Mouse (Mus musculus): ENCODE measurements around the gene Rnf222.

Gene Rnf222

GRCm38 (mm10) chr11:68888253-68888652 is at the start of gene Rnf222:
Gene Rnf222, plus strand, starts transcription at chr11:68888553.
- DNase-seq (ENCODE audit: low read depth, low spot score) = no peak
- Histone ChIP-seq H3K27me3 (ENCODE audit: control insufficient read depth, insufficient read depth, low read length, poor library complexity, severe bottlenecking) (no peaks in the 10 kb centered on the region), H3K36me3 (ENCODE audit: control insufficient read depth, insufficient read depth, low read length, poor library complexity, severe bottlenecking) (no peaks in the 10 kb centered on the region)

DNA sequence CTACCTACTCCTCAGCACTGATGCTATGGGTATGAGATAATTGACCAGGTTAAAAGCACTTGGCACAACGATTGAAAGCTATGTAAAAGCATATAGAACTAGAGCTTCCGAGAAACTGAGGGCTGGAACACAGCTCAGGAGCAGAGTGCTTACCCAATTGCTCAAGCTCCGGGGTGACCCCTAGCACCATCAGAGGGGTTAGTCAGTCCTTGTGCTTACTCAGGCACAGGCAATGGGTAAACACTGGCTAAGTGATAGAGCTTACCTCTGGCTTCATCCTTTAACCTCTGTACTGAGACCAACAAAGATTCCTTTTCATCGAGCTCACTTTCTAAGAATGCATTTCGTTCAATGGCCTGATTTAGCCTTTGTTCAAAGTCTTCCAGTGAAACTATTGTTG is 48.7 kb upstream of the Rnf222 start:
- H3K36me3 ChIP-seq (ENCODE audit: control insufficient read depth, insufficient read depth, low read length, poor library complexity, severe bottlenecking) = peaks cover 23% of the 10 kb centered on the region
- no peaks in the 10 kb centered on the region for H3K27me3 ChIP-seq (ENCODE audit: control insufficient read depth, insufficient read depth, low read length, poor library complexity, severe bottlenecking)
- no peak for DNase-seq (ENCODE audit: low read depth, low spot score)

DNA sequence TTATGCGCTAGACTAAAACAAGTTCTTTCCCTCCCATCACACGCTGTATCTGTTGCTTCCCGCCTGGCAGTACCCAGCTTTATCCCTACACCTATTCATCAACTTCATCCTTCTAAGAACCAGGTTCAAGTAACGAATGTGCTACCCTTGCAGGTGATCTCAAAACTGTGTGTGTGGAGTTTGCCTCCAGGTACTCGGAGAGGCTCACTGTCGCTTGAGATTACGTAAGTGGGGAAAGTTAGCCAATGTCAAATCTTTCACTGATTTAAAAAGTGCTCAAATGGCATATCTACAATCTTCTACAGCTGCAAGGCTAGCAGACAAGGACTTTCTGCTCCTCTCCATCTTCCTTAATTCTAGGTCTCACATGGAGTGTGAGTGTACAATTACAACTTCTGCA is 37.5 kb upstream of the Rnf222 start:
- no peak for DNase-seq (ENCODE audit: low read depth, low spot score)
- no peaks in the 10 kb centered on the region for H3K27me3 ChIP-seq (ENCODE audit: control insufficient read depth, insufficient read depth, low read length, poor library complexity, severe bottlenecking)
- no peaks in the 10 kb centered on the region for H3K36me3 ChIP-seq (ENCODE audit: control insufficient read depth, insufficient read depth, low read length, poor library complexity, severe bottlenecking)

DNA sequence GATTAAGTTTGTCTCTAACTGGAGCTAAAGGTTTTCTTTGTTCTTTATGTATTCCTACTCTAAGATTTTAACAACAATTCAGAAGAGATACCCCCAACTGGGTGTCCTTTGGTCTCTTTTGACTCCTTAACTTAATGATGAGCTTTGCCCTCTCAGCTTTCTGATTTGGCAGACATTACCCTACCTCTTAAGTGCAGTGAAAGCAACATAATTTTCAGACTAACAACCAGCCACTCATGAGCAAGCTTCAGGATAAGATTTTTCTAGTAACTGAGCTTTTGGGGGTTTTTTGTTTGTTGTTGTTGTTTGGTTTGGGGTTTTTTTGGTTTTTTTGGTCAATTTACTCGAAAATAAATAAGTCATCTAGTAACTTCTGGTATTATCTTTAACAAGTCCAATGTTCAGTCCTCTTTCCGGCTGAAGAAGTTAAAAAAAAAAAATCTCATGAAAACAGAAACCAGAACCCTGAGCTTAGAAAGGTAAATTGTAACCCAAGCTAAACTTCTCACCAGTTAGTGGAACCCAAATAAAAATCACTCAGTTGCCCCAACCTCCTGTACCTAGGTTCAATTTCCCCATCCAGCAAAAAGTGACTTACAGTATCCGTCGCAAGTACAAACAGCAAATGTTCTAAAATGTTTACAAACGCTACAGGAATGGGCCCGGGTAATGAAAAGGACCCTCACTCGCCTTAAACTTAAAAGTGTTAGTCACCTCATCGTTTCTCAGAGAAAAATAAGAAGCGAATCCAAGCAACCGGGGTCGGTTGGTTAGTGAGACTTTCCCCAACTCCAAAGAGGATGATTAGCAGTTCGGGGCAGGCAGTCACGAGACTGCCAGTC is 36.5 kb upstream of the Rnf222 start:
- peak; percentile 48 for DNase-seq (ENCODE audit: low read depth, low spot score)
- Histone ChIP-seq H3K27me3 (ENCODE audit: control insufficient read depth, insufficient read depth, low read length, poor library complexity, severe bottlenecking) (no peaks in the 10 kb centered on the region), H3K36me3 (ENCODE audit: control insufficient read depth, insufficient read depth, low read length, poor library complexity, severe bottlenecking) (no peaks in the 10 kb centered on the region)

DNA sequence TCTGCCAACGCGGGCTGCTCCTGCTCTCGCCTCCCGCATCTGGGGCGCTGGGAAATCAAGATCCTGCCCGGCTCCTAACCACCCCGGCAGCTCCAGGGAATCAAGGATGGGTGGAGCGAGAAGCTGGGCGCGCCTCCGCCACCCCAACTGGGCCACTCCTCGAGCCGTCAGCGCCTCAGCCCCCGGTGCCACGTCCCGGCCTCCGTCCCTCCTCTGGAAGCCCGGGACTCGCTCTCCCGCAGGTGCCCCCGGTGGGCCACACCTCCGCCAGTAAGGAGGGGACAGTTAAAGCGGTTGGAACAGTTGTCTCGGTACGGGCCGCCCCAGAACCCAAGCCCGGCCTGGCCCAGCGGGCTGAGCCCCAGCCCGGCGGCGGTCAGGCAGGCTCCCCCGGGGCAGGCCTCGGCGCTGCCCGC is 35.9 kb upstream of the Rnf222 start:
- DNase-seq (ENCODE audit: low read depth, low spot score) = no peak
- no peaks in the 10 kb centered on the region for H3K27me3 ChIP-seq (ENCODE audit: control insufficient read depth, insufficient read depth, low read length, poor library complexity, severe bottlenecking)
- no peaks in the 10 kb centered on the region for H3K36me3 ChIP-seq (ENCODE audit: control insufficient read depth, insufficient read depth, low read length, poor library complexity, severe bottlenecking)

GRCm38 (mm10) chr11:68852932-68853409 is 35.4 kb upstream of the Rnf222 start:
- peak; percentile 100 for DNase-seq (ENCODE audit: low read depth, low spot score)
- H3K27me3 ChIP-seq (ENCODE audit: control insufficient read depth, insufficient read depth, low read length, poor library complexity, severe bottlenecking) = no peaks in the 10 kb centered on the region
- no peaks in the 10 kb centered on the region for H3K36me3 ChIP-seq (ENCODE audit: control insufficient read depth, insufficient read depth, low read length, poor library complexity, severe bottlenecking)

- peak; percentile 68 for DNase-seq (ENCODE audit: low read depth, low spot score)
- H3K36me3 ChIP-seq (ENCODE audit: control insufficient read depth, insufficient read depth, low read length, poor library complexity, severe bottlenecking) = no peaks in the 10 kb centered on the region
- no peaks in the 10 kb centered on the region for H3K27me3 ChIP-seq (ENCODE audit: control insufficient read depth, insufficient read depth, low read length, poor library complexity, severe bottlenecking)
Observed at GRCm38 (mm10) chr11:68853611-68854401, 34.5 kb upstream of the Rnf222 start.

DNA sequence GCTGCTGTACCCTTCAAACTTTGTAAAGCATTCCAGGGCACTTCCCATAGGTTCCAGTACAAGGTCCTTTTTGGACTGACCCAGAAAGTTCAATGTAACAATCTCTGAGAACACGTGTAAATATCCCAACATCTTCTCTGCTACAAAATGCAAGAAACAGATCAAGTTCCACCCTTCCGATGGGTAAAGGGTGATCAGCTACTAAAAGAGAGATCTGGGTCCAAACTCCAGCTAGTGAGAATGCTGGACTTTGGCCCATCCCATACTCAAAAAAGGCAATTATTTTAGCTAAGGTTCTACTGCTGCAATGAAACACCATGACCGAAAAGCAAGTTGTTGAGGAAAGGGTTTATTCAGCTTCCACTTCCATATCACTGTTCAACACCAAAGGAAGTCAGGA is 33.7 kb upstream of the Rnf222 start:
- Histone ChIP-seq H3K27me3 (ENCODE audit: control insufficient read depth, insufficient read depth, low read length, poor library complexity, severe bottlenecking) (no peaks in the 10 kb centered on the region), H3K36me3 (ENCODE audit: control insufficient read depth, insufficient read depth, low read length, poor library complexity, severe bottlenecking) (no peaks in the 10 kb centered on the region)
- no peak for DNase-seq (ENCODE audit: low read depth, low spot score)

- Histone ChIP-seq H3K27me3 (ENCODE audit: control insufficient read depth, insufficient read depth, low read length, poor library complexity, severe bottlenecking) (no peaks in the 10 kb centered on the region), H3K36me3 (ENCODE audit: control insufficient read depth, insufficient read depth, low read length, poor library complexity, severe bottlenecking) (no peaks in the 10 kb centered on the region)
- no peak for DNase-seq (ENCODE audit: low read depth, low spot score)
Observed at GRCm38 (mm10) chr11:68857329-68857728, 31.0 kb upstream of the Rnf222 start.

GRCm38 (mm10) chr11:68859943-68860593 is 28.3 kb upstream of the Rnf222 start:
- Histone ChIP-seq H3K36me3 (ENCODE audit: control insufficient read depth, insufficient read depth, low read length, poor library complexity, severe bottlenecking) (no peaks in the 10 kb centered on the region), H3K27me3 (ENCODE audit: control insufficient read depth, insufficient read depth, low read length, poor library complexity, severe bottlenecking) (no peaks in the 10 kb centered on the region)
- DNase-seq (ENCODE audit: low read depth, low spot score) = no peak

DNA sequence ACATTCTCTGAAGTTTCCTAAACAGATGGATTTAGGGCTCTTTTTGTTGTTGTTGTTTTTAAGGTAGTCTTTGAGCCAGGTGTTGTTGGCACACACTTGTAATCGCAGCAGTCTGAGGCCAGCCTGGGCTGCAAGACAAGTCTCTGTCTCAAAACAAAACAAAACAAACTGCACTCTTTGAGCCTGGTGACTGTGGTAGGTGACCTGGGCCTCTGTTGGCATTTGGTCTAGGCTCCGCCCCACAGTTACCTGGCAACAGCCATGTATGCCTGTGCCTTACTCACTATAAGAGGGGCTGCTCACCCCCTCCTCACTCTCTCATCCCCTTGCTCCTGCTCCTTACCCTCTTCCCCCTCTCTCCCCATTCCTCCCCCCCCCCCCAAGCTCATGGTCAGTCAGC is 26.1 kb upstream of the Rnf222 start:
- DNase-seq (ENCODE audit: low read depth, low spot score) = no peak

GRCm38 (mm10) chr11:68863631-68864091 is 24.7 kb upstream of the Rnf222 start:
- H3K27me3 ChIP-seq (ENCODE audit: control insufficient read depth, insufficient read depth, low read length, poor library complexity, severe bottlenecking) = no peaks in the 10 kb centered on the region
- peak; percentile 33 for DNase-seq (ENCODE audit: low read depth, low spot score)
- H3K36me3 ChIP-seq (ENCODE audit: control insufficient read depth, insufficient read depth, low read length, poor library complexity, severe bottlenecking) = no peaks in the 10 kb centered on the region

More for the DNA sequence above, 26.1 kb upstream of the Rnf222 start:
- Histone ChIP-seq H3K27me3 (ENCODE audit: control insufficient read depth, insufficient read depth, low read length, poor library complexity, severe bottlenecking) (no peaks in the 10 kb centered on the region), H3K36me3 (ENCODE audit: control insufficient read depth, insufficient read depth, low read length, poor library complexity, severe bottlenecking) (no peaks in the 10 kb centered on the region)

GRCm38 (mm10) chr11:68864544-68865189 is 23.7 kb upstream of the Rnf222 start:
- Histone ChIP-seq H3K27me3 (ENCODE audit: control insufficient read depth, insufficient read depth, low read length, poor library complexity, severe bottlenecking) (no peaks in the 10 kb centered on the region), H3K36me3 (ENCODE audit: control insufficient read depth, insufficient read depth, low read length, poor library complexity, severe bottlenecking) (no peaks in the 10 kb centered on the region)
- DNase-seq (ENCODE audit: low read depth, low spot score) = no peak

GRCm38 (mm10) chr11:68871277-68871676 is 17.1 kb upstream of the Rnf222 start:
- no peaks in the 10 kb centered on the region for H3K36me3 ChIP-seq (ENCODE audit: control insufficient read depth, insufficient read depth, low read length, poor library complexity, severe bottlenecking)
- H3K27me3 ChIP-seq (ENCODE audit: control insufficient read depth, insufficient read depth, low read length, poor library complexity, severe bottlenecking) = no peaks in the 10 kb centered on the region
- DNase-seq (ENCODE audit: low read depth, low spot score) = no peak

Data from splenic B cell, adult 2 months (primary cell).